Mouse (Mus musculus) bone marrow macrophage, adult 2 months (primary cell): Measurements from ENCODE around the gene Pepd.

ENCODE experiments used
- CTCF ChIP-seq: IDR thresholded peaks from 2 replicates; pipeline ENCODE4 v1.5.1; 2012; ENCODE audit warnings: low read depth, mild to moderate bottlenecking, low read length, moderate library complexity
- POLR2A ChIP-seq: IDR thresholded peaks from 2 replicates; pipeline ENCODE4 v1.6.1; 2012; ENCODE audit warnings: mild to moderate bottlenecking, low read depth, low read length, borderline replicate concordance

- TF ChIP-seq CTCF (no peak), POLR2A (no peak)
Observed at GRCm38 (mm10) chr7:35021365-35021764, 109.2 kb downstream of the Pepd start.
